Comparison of ENCODE assay signal across 11 mouse cellular contexts in genomic region chr10:43830251-43831018, GRCm38 (mm10).
A peak's percentile ranks its signal among the peaks of the same experiment; 100 is the strongest.
DNase-seq lines count a peak whose midpoint lies in the region; ATAC-seq and TF ChIP-seq lines count a peak whose summit lies in the region.
"Had no signal": no experiment of that assay in that cellular context is flagged by ENCODE, and none has a peak within 500 bp of the region (broad histone marks: within the 10 kb centered on the region; RNA-seq: fewer than 3 reads in every experiment).

No protein-coding gene starts in this region.

- peaks cover 9% of the 10 kb centered on the region; the same call in 1 of the 2 replicates for H3K9me3 ChIP-seq in heart, embryonic 12.5 days (replicated peaks)
- no peaks in the 10 kb centered on the region for H3K9me3 ChIP-seq in intestine, embryonic 16.5 days (ENCODE audit: control insufficient read depth, low read length)
- H3K9me3 ChIP-seq: limb, embryonic 13.5 days had no signal

- no peak for ATAC-seq in heart, embryonic 12.5 days (ENCODE audit: insufficient number of reproducible peaks, low FRiP score)
- no peak for ATAC-seq in intestine, embryonic 16.5 days
- ATAC-seq: CD4-positive, CD25-positive, alpha-beta regulatory T cell, adult 4 months; inflammation-experienced regulatory T-cells, adult 6 months had no signal

- no peak for TF ChIP-seq POLR2A in liver, adult 2 months (IDR thresholded peaks at IDR 0.05; ENCODE audit: extremely low read depth, insufficient read depth, low read length)

- no peak overlapping the region for H3K9ac ChIP-seq in heart, embryonic 12.5 days
- H3K9ac ChIP-seq in liver, adult 2 months (ENCODE audit: low read depth, low read length): no peak overlapping the region
- H3K9ac ChIP-seq in intestine, embryonic 16.5 days (ENCODE audit: low read depth, low read length): no peak overlapping the region
- H3K9ac ChIP-seq: limb, embryonic 13.5 days had no signal

- H3K27ac ChIP-seq in heart, embryonic 12.5 days (ENCODE audit: poor library complexity, severe bottlenecking): no peak overlapping the region
- no peak overlapping the region for H3K27ac ChIP-seq in liver, adult 2 months (replicated peaks; ENCODE audit: insufficient read depth, low read depth, low read length)
- H3K27ac ChIP-seq in intestine, embryonic 16.5 days (ENCODE audit: low read length): no peak overlapping the region
- H3K27ac ChIP-seq: limb, embryonic 13.5 days had no signal

- no peak overlapping the region for H3K4me3 ChIP-seq in heart, embryonic 12.5 days
- H3K4me3 ChIP-seq in liver, adult 2 months (ENCODE audit: insufficient read depth, low read depth, low read length): no peak overlapping the region
- no peak overlapping the region for H3K4me3 ChIP-seq in intestine, embryonic 16.5 days (ENCODE audit: low read length)
- H3K4me3 ChIP-seq: limb, embryonic 13.5 days had no signal

- TF ChIP-seq CTCF in liver, adult 2 months (IDR thresholded peaks at IDR 0.05; ENCODE audit: low read depth, low read length): no peak

- DNase-seq in heart, adult 18-20 months: no peak
- DNase-seq in liver, adult 2 months (ENCODE audit: extremely low read depth, low read depth, low spot score): peak; percentile 26
- DNase-seq in liver: no peak
- peak; percentile 77 to 85 for DNase-seq in spleen, postnatal 36 days (ENCODE audit: low spot score in 2 of 2)
- DNase-seq in urinary bladder, adult 18-20 months (ENCODE audit: low spot score in 2 of 2): no peak
- no peak for DNase-seq in testis, postnatal 14 days (ENCODE audit: low spot score)

- 25% methylated on average over 17 of the region's 17 CpGs for WGBS in heart, embryonic 12.5 days
- 21% methylated on average over 17 of the region's 17 CpGs for WGBS in liver, adult 2 months
- WGBS in intestine, embryonic 16.5 days: 40% methylated on average over 17 of the region's 17 CpGs

- H3K4me2 ChIP-seq in heart, embryonic 12.5 days: peak overlapping the region; percentile 47
- peak overlapping the region; percentile 2 for H3K4me2 ChIP-seq in intestine, embryonic 16.5 days (ENCODE audit: low read depth, low read length)
- H3K4me2 ChIP-seq: limb, embryonic 13.5 days had no signal

- peaks cover 19% of the 10 kb centered on the region for H3K4me1 ChIP-seq in heart, embryonic 12.5 days (replicated peaks)
- peaks cover 1% of the 10 kb centered on the region; the same call in 1 of the 2 replicates for H3K4me1 ChIP-seq in liver, adult 2 months (ENCODE audit: control insufficient read depth, insufficient read depth, low read length)
- no peaks in the 10 kb centered on the region for H3K4me1 ChIP-seq in intestine, embryonic 16.5 days (ENCODE audit: control insufficient read depth, insufficient read depth, low read length)

- no peaks in the 10 kb centered on the region for H3K27me3 ChIP-seq in heart, embryonic 12.5 days (replicated peaks)
- H3K27me3 ChIP-seq in liver, adult 2 months (ENCODE audit: control insufficient read depth, insufficient read depth, low read length): no peaks in the 10 kb centered on the region
- no peaks in the 10 kb centered on the region for H3K27me3 ChIP-seq in intestine, embryonic 16.5 days (replicated peaks; ENCODE audit: control insufficient read depth, insufficient read depth, low read length)
- H3K27me3 ChIP-seq: limb, embryonic 13.5 days had no signal

- H3K79me2 ChIP-seq in liver, adult 2 months (ENCODE audit: control insufficient read depth, insufficient read depth, low read length): no peaks in the 10 kb centered on the region

- no peaks in the 10 kb centered on the region for H3K36me3 ChIP-seq in heart, embryonic 12.5 days
- no peaks in the 10 kb centered on the region for H3K36me3 ChIP-seq in liver, adult 2 months (ENCODE audit: control insufficient read depth, insufficient read depth, low read length)
- H3K36me3 ChIP-seq in intestine, embryonic 16.5 days (ENCODE audit: control insufficient read depth, insufficient read depth, low read length): no peaks in the 10 kb centered on the region
- H3K36me3 ChIP-seq: limb, embryonic 13.5 days had no signal

Comparison
In these comparisons a context has a peak if more than half of its experiments do, and no peak if none do; other contexts are left out.
1. DNase-seq: peak in liver, adult 2 months (single experiment) and spleen, postnatal 36 days (2 of 2); none in heart, adult 18-20 months (0 of 2), liver (single experiment), urinary bladder, adult 18-20 months (0 of 2) and testis, postnatal 14 days (single experiment).